Mouse (Mus musculus) thymus, adult 2 months (tissue): ENCODE results near the gene Bricd5. TPM values are rescaled to one million over a fixed set of nuclear protein-coding genes. Genes with fewer than 3 reads are reported as not detected.

Experiments
- DNase-seq: peaks from one replicate; pipeline ENCODE4 v3.0.0; 2021
- H3K27ac ChIP-seq: fragments of 200-500 bp; 2 replicates; pipeline ENCODE4 v1.5.1; 2012; ENCODE audit warnings: low read length, control low read depth; ENCODE audit not compliant: control insufficient read depth, insufficient read depth
- H3K27me3 ChIP-seq: fragments of 200-500 bp; 2 replicates; pipeline ENCODE4 v1.6.1; 2012; ENCODE audit warnings: mild to moderate bottlenecking, low read length, moderate library complexity, mixed read lengths; ENCODE audit not compliant: control insufficient read depth, insufficient read depth
- H3K36me3 ChIP-seq: fragments of 200-500 bp; 2 replicates; pipeline ENCODE4 v1.6.1; 2012; ENCODE audit warnings: mild to moderate bottlenecking, low read length, moderate library complexity; ENCODE audit not compliant: control insufficient read depth, insufficient read depth
- H3K4me1 ChIP-seq: fragments of 200-500 bp; replicated peaks from 2 replicates; pipeline ENCODE4 v1.6.1; 2012; ENCODE audit warnings: low read length; ENCODE audit not compliant: control insufficient read depth, insufficient read depth
- H3K4me3 ChIP-seq: fragments of 200-500 bp; 2 replicates; pipeline ENCODE4 v1.5.1; 2012; ENCODE audit warnings: mild to moderate bottlenecking, low read length, control low read depth, moderate library complexity; ENCODE audit not compliant: control insufficient read depth, insufficient read depth
- CTCF ChIP-seq: fragments of 200-500 bp; IDR thresholded peaks from 2 replicates; pipeline ENCODE4 v1.5.1; 2012; ENCODE audit warnings: mild to moderate bottlenecking, control low read depth, low read length, moderate library complexity, borderline replicate concordance; ENCODE audit not compliant: control insufficient read depth, poor library complexity, insufficient read depth; ENCODE audit errors: extremely low read depth
- POLR2A ChIP-seq: fragments of 200-500 bp; IDR thresholded peaks from 2 replicates; pipeline ENCODE4 v1.6.1; 2012; ENCODE audit warnings: mild to moderate bottlenecking, low read length, control low read depth, moderate library complexity; ENCODE audit not compliant: control insufficient read depth, poor library complexity, insufficient read depth; ENCODE audit errors: extremely low read depth
- WGBS: fragments of 180-500 bp; shearing (Covaris S2); methylation state at CpG from one replicate; pipeline ENCODE4 v1.1.7; 2018; 5-methylcytosine and 5-hydroxymethylcytosine counted together
- polyA plus RNA-seq: library from polyadenylated mRNA; depleted of rRNA; stranded (reverse); fragments of >200 nt; gene quantifications from 2 replicates; pipeline ENCODE4 v1.2.3, GENCODE M21; 2012

The Bricd5 gene
- polyA plus RNA-seq, 1 experiment: 0.97 TPM

- TF ChIP-seq POLR2A (no peak), CTCF (no peak)
- 61% methylated on average over 11 of the region's 11 CpGs for WGBS
- no peak for DNase-seq
Observed at GRCm38 (mm10) chr17:24485090-24485860, 11.6 kb downstream of the Bricd5 start.

GRCm38 (mm10) chr17:24488186-24488661 is 14.5 kb downstream of the Bricd5 start, which contains the start of gene Caskin1:
Gene Caskin1 (plus strand): TSS chr17:24488601.
- TF ChIP-seq CTCF: no peak
- no peak for TF ChIP-seq POLR2A
- H3K27ac ChIP-seq: no peak within 1 kb of the TSS
- H3K4me3 ChIP-seq: peak within 1 kb of the TSS; percentile 38
- no peak for DNase-seq
- H3K36me3 ChIP-seq: no peaks in the 10 kb centered on the region
- peaks cover 18% of the 10 kb centered on the region for H3K27me3 ChIP-seq
- 3% methylated on average over 45 of the region's 45 CpGs for WGBS
- peaks cover 9% of the 10 kb centered on the region; the same call in 1 of the 2 replicates for H3K4me1 ChIP-seq

More at GRCm38 (mm10) chr17:24485090-24485860, 11.6 kb downstream of the Bricd5 start:
- Histone ChIP-seq H3K4me1 (peaks cover 9% of the 10 kb centered on the region; the same call in 1 of the 2 replicates), H3K36me3 (no peaks in the 10 kb centered on the region), H3K27me3 (peaks cover 18% of the 10 kb centered on the region), H3K27ac (no peak overlapping the region), H3K4me3 (no peak overlapping the region)

- H3K27ac ChIP-seq: no peak overlapping the region
- H3K4me3 ChIP-seq: peak overlapping the region; percentile 38
- TF ChIP-seq POLR2A (no peak), CTCF (no peak)
- WGBS: 2% methylated on average over 66 of the region's 81 CpGs
- H3K27me3 ChIP-seq: peaks cover 18% of the 10 kb centered on the region
- H3K36me3 ChIP-seq: no peaks in the 10 kb centered on the region
- no peak for DNase-seq
- H3K4me1 ChIP-seq: peaks cover 9% of the 10 kb centered on the region; the same call in 1 of the 2 replicates
Observed at GRCm38 (mm10) chr17:24488662-24489264, 15.1 kb downstream of the Bricd5 start.

GRCm38 (mm10) chr17:24489265-24490030 is 15.8 kb downstream of the Bricd5 start:
- peaks cover 9% of the 10 kb centered on the region; the same call in 1 of the 2 replicates for H3K4me1 ChIP-seq
- no peak overlapping the region for H3K27ac ChIP-seq
- TF ChIP-seq POLR2A: no peak
- TF ChIP-seq CTCF: no peak
- 56% methylated on average over 19 of the region's 19 CpGs for WGBS
- no peaks in the 10 kb centered on the region for H3K36me3 ChIP-seq
- no peak overlapping the region for H3K4me3 ChIP-seq
- peaks cover 18% of the 10 kb centered on the region for H3K27me3 ChIP-seq
- DNase-seq: no peak

- WGBS: 95% methylated on average over 4 of the region's 4 CpGs
Observed at GRCm38 (mm10) chr17:24490399-24490798, 16.7 kb downstream of the Bricd5 start.

More at GRCm38 (mm10) chr17:24490399-24490798, 16.7 kb downstream of the Bricd5 start:
- Histone ChIP-seq H3K4me1 (peaks cover 9% of the 10 kb centered on the region; the same call in 1 of the 2 replicates), H3K27me3 (peaks cover 18% of the 10 kb centered on the region), H3K4me3 (no peak overlapping the region), H3K36me3 (no peaks in the 10 kb centered on the region), H3K27ac (no peak overlapping the region)
- no peak for DNase-seq
- TF ChIP-seq POLR2A: no peak
